Mouse (Mus musculus) spleen, adult 2 months (tissue): Measurements from ENCODE around the gene Ampd3. TPM values are rescaled to one million over a fixed set of nuclear protein-coding genes. Genes with fewer than 3 reads are reported as not detected.

Experiments used
- DNase-seq, 2 experiments: peaks; one replicate each; pipeline versions ENCODE4 v3.0.0 to v3.0.0-alpha.2; 2012 to 2021; ENCODE audit warnings: low spot score in 2 of 2, low read depth in 1 of 2
- H3K27ac ChIP-seq: fragments of 200-500 bp; 2 replicates; pipeline ENCODE4 v1.5.1; 2012; ENCODE audit warnings: low read length, inconsistent platforms; ENCODE audit not compliant: insufficient read depth
- H3K27me3 ChIP-seq: fragments of 200-500 bp; 2 replicates; pipeline ENCODE4 v1.6.1; 2012; ENCODE audit warnings: mild to moderate bottlenecking, moderate library complexity, low read length, inconsistent platforms; ENCODE audit not compliant: control insufficient read depth, insufficient read depth
- H3K36me3 ChIP-seq: fragments of 200-500 bp; 2 replicates; pipeline ENCODE4 v1.6.1; 2012; ENCODE audit warnings: mild to moderate bottlenecking, low read length, inconsistent platforms; ENCODE audit not compliant: control insufficient read depth, insufficient read depth
- H3K4me1 ChIP-seq: fragments of 200-500 bp; 2 replicates; pipeline ENCODE4 v1.6.1; 2011; ENCODE audit warnings: inconsistent platforms; ENCODE audit not compliant: control insufficient read depth, insufficient read depth, insufficient read length
- H3K4me3 ChIP-seq: fragments of 200-500 bp; 2 replicates; pipeline ENCODE4 v1.5.1; 2011; ENCODE audit warnings: mild to moderate bottlenecking, inconsistent platforms; ENCODE audit not compliant: insufficient read depth, insufficient read length; ENCODE audit errors: extremely low read depth
- CTCF ChIP-seq: fragments of 200-500 bp; IDR thresholded peaks from 2 replicates; pipeline ENCODE4 v1.5.1; 2011; ENCODE audit warnings: mild to moderate bottlenecking, inconsistent platforms; ENCODE audit not compliant: insufficient read depth, insufficient read length, insufficient replicate concordance; ENCODE audit errors: extremely low read depth
- POLR2A ChIP-seq: fragments of 200-500 bp; IDR thresholded peaks from 2 replicates; pipeline ENCODE4 v1.6.1; 2011; ENCODE audit warnings: low read depth, low read length, inconsistent platforms
- WGBS: fragments of 180-500 bp; shearing (Covaris S2); methylation state at CpG from one replicate; pipeline ENCODE4 v1.1.7; 2018; 5-methylcytosine and 5-hydroxymethylcytosine counted together
- polyA plus RNA-seq: library from polyadenylated mRNA; depleted of rRNA; stranded (reverse); fragments of >200 nt; gene quantifications from 2 replicates; pipeline ENCODE4 v1.2.3, GENCODE M21; 2012

Gene Ampd3
- polyA plus RNA-seq, 1 experiment = 15.8 TPM

GRCm38 (mm10) chr7:110746087-110746562 is 21.9 kb upstream of the Ampd3 start:
- WGBS = 93% methylated on average over 5 of the region's 5 CpGs
- DNase-seq = no peak
- Histone ChIP-seq H3K4me1 (no peaks in the 10 kb centered on the region), H3K27me3 (no peaks in the 10 kb centered on the region), H3K36me3 (no peaks in the 10 kb centered on the region), H3K4me3 (no peak overlapping the region), H3K27ac (no peak overlapping the region)
- TF ChIP-seq CTCF (no peak), POLR2A (no peak)

GRCm38 (mm10) chr7:110746809-110747208 is 21.2 kb upstream of the Ampd3 start:
- Histone ChIP-seq H3K27ac (no peak overlapping the region), H3K4me1 (no peaks in the 10 kb centered on the region), H3K4me3 (no peak overlapping the region), H3K27me3 (no peaks in the 10 kb centered on the region), H3K36me3 (no peaks in the 10 kb centered on the region)
- TF ChIP-seq CTCF (no peak), POLR2A (no peak)
- no peak for DNase-seq
- 65% methylated on average over 2 of the region's 2 CpGs for WGBS

GRCm38 (mm10) chr7:110750834-110751233 is 17.2 kb upstream of the Ampd3 start:
- Histone ChIP-seq H3K4me1 (no peaks in the 10 kb centered on the region), H3K36me3 (no peaks in the 10 kb centered on the region), H3K4me3 (no peak overlapping the region), H3K27me3 (no peaks in the 10 kb centered on the region), H3K27ac (no peak overlapping the region)
- TF ChIP-seq POLR2A (no peak), CTCF (no peak)
- DNase-seq = no peak
- 82% methylated on average over 4 of the region's 4 CpGs for WGBS

GRCm38 (mm10) chr7:110751634-110752033 is 16.4 kb upstream of the Ampd3 start:
- Histone ChIP-seq H3K27ac (no peak overlapping the region), H3K4me1 (no peaks in the 10 kb centered on the region), H3K36me3 (no peaks in the 10 kb centered on the region), H3K4me3 (no peak overlapping the region), H3K27me3 (no peaks in the 10 kb centered on the region)
- TF ChIP-seq POLR2A (no peak), CTCF (no peak)
- 79% methylated on average over 1 of the region's 1 CpGs for WGBS
- no peak for DNase-seq

GRCm38 (mm10) chr7:110753310-110753709 is 14.7 kb upstream of the Ampd3 start:
- 91% methylated on average over 1 of the region's 1 CpGs for WGBS
- H3K4me3 ChIP-seq = no peak overlapping the region
- no peaks in the 10 kb centered on the region; the same call in 1 of the 2 replicates for H3K4me1 ChIP-seq
- DNase-seq = no peak
- no peaks in the 10 kb centered on the region for H3K27me3 ChIP-seq
- TF ChIP-seq CTCF = no peak
- TF ChIP-seq POLR2A = no peak
- no peaks in the 10 kb centered on the region for H3K36me3 ChIP-seq
- no peak overlapping the region for H3K27ac ChIP-seq

- Histone ChIP-seq H3K4me3 (no peak overlapping the region), H3K36me3 (no peaks in the 10 kb centered on the region), H3K4me1 (no peaks in the 10 kb centered on the region; the same call in 1 of the 2 replicates), H3K27me3 (no peaks in the 10 kb centered on the region), H3K27ac (no peak overlapping the region)
- DNase-seq = no peak
- 79% methylated on average over 5 of the region's 5 CpGs for WGBS
- TF ChIP-seq POLR2A (no peak), CTCF (no peak)
Measured at GRCm38 (mm10) chr7:110753926-110754330, 14.1 kb upstream of the Ampd3 start.

GRCm38 (mm10) chr7:110756440-110756839 is 11.6 kb upstream of the Ampd3 start:
- no peak for DNase-seq
- no peak for TF ChIP-seq POLR2A
- no peak for TF ChIP-seq CTCF
- H3K4me1 ChIP-seq = no peaks in the 10 kb centered on the region; the same call in 1 of the 2 replicates
- H3K27me3 ChIP-seq = no peaks in the 10 kb centered on the region
- H3K36me3 ChIP-seq = no peaks in the 10 kb centered on the region
- 50% methylated on average over 2 of the region's 2 CpGs for WGBS
- no peak overlapping the region for H3K27ac ChIP-seq
- no peak overlapping the region for H3K4me3 ChIP-seq
